Mouse (Mus musculus) liver, embryonic 18 days (tissue): ENCODE data around the gene Map2k1. TPM values are rescaled to one million over a fixed set of nuclear protein-coding genes. Genes with fewer than 3 reads are reported as not detected.

Experiments
- polyA plus RNA-seq: library from polyadenylated mRNA; depleted of rRNA; stranded (reverse); fragments of >200 nt; gene quantifications from 2 replicates; pipeline ENCODE4 v1.2.3, GENCODE M21; 2012; rRNA removed

Map2k1 gene
- polyA plus RNA-seq = 23.1 and 23.3 TPM in 2 replicates

DNA sequence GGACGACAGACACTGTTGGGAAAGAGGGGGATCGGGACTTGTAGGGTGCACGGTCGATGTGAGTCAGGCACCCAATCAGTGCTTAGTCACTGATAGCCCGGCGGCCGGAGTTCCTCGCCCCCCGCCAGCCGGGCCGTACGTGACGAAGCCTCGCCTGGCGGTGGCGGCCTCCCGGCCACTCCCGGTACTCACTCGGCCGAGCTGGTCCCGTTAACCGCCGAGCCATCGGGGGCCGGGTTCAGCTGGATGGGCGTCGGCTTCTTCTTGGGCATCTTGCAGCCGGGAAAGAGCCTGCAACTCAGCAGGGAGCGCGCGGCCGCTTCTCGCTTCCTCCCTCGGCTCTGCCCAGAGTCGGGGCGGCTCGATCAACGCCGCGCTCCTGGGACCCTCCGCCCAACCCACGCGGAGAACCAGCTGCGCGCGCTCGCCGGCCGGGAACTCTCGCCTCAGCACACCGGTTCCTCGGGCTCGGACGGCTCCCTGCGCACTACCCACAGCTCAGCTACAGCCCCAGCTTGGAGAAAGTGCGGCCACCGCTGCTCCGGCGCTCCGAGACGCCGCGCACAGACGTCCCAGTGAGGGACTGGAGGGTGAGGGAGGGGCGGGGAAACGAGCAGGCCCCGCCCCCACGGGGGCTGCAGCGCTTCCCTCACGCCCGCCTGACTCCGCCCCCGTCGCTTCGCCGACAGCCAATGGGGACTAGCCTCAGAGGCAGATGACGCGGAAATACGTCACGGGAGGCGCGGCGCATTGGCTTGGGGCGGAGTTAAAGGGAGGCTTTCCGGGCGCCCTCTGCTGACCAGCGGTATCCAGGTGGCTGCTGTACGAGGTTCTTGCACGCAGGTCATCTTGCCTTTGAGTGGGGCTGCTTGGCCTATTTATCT is at the start of gene Map2k1:
Gene Map2k1, minus strand, starts transcription at position 611 of the 884 bp plus-strand sequence.

DNA sequence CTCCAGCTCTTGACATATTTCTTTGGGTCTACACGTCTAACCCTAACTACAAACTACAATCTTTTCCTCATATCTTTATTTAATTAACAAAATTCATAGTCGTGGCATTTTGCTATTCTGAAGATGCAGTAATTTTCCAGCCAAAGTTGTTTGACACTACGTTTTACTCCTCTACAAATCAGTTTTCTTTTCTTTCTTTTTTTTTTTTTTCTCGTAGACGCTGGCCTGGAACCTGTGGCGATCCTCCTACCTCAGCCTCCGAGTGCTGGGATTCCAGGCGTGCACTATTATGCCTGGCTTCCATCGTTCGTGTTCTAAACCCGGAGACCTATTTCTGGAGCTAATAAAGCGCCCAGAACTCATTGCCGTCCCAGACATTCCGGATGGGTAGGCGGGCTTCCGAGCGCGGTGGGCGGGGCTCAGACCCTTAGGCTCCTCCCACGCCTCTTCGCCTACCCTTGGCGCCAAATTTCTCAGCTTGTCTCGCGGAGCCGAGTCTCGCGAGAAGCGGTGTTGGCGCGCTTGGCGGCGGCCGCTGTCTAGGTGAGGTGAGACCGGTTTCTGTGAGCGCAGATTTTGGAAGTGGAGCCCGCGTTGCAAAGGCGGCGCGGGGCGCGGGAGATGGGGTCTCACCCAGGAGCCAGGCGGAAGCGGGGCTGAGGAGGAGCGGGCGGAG is 27.8 kb upstream of the Map2k1 start, which contains the start of gene Tipin:
Gene Tipin, plus strand, starts transcription at position 477 of the 676 bp plus-strand sequence.

DNA sequence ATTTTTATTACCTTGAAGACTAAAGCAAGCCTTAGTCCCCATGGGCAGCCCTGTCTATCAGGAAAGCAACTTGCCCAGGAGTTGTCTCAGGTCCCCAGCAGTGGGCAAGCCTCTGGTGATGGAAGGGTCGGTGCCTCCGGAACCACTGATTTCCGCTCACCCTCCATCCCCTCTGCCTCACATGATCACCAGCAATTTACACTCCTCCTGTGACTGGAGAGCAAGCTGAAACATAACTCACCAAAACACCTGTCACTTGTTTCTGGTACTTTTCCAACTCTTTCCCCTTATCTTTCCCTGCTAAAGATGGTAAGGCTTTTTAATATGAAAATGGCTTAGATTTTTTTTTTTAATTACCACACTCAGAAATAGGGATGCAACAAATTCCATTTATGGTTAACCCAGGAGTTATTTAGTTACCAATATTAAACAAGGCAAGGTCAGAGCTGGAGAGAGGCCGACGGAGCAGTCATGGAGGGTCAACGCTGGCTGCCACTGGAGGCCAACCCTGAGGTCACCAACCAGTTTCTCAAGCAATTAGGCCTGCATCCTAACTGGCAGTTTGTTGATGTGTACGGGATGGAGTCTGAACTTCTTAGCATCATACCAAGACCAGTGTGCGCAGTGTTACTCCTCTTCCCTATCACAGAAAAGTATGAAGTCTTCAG is 18.5 kb downstream of the Map2k1 start, which contains the start of gene Uchl4:
Gene Uchl4, plus strand, starts transcription at position 434 of the 668 bp plus-strand sequence.

DNA sequence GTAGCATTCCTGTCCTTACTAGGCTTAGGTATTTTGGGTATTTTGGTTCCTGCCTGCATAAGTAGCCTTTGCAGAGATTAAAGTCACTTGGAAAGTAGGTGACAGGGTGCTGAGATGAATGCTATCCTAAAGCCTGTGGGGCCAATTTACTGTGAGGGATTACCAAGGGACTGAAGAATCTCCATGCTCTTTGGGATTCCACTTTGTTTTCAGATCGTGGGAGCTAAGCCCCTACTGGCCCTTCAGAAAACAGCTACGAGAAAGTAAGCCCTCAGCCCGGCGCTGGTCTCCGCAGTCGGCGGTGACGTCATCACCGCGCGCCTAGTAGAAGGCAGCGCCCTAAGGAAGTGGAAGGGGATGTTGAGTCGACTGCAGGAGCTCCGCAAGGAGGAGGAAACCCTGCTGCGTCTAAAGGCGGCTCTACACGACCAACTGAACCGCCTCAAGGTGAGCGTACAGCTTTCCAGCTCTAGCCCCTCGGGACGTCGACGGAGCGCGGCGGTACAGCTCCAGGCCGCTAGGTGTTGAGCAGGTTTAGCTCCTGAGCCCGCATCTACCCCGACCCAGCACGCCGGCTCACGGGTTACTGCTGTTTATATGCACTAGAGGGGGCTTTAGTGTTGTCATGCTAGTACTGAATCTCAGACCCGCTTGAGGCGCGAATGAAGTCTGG is 74.3 kb downstream of the Map2k1 start, which contains the start of gene Snapc5:
Gene Snapc5, plus strand, starts transcription at position 301 of the 673 bp plus-strand sequence.

DNA sequence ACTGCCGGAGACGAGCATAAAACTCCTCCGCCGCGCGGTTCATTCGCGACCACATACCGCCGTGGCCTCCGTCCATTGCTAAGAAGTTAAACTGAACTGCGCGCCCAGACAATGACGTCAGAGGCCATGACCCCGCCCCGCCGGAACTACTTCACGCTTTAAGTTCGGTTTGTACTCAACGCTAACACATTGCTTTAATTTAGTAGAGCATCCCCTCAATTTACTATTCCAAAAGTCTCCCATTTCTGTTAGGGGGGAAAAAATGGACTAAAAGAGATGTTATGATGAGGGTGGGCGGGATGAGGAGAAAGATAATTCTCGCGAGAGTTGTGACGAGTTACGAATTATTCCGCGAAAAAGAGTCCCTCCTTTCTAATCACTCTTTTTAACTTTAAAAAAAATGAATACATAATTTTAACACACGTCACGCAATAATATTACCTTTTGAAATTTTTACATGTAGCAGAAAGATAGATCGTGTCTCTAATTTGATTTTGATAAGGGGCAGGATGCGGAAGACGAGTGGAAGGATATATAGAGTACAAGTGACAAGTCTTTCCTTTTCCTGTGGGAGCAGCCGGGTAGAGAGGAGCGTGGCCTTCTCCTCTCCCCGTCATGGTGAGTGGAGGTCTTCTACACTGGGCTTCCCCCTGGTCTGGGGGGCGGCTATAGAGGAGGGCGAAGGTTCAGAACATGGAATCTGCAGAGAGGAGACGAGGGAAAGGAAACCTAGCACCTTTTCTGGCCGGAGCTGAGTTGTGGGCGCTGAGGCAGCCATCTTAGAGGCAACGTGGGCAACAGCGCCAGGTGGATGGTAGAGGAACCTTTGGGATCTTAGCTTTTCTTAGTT is 80.4 kb downstream of the Map2k1 start, which contains the start of the genes Zwilch and Rpl4:
Gene Zwilch, minus strand, starts transcription at position 289 of the 850 bp plus-strand sequence.
Gene Rpl4, plus strand, starts transcription at position 560 of the 850 bp plus-strand sequence.

Other genes with a start within 250 kb of the Map2k1 start
- gene Smad6, start 231.6 kb downstream of the Map2k1 start, polyA plus RNA-seq = 5.1 and 6.3 TPM in 2 replicates
- gene Lctl, start 136.5 kb downstream of the Map2k1 start, polyA plus RNA-seq = 0.02 TPM in 1 of 2 replicates, not detected in the other
- gene Zwilch, start 80.5 kb downstream of the Map2k1 start, polyA plus RNA-seq = 12.4 and 15.0 TPM in 2 replicates
- 693 and 759 TPM in 2 replicates for gene Rpl4, start 80.3 kb downstream of the Map2k1 start, polyA plus RNA-seq
- 15.7 and 16.5 TPM in 2 replicates for gene Snapc5, start 74.4 kb downstream of the Map2k1 start, polyA plus RNA-seq
- 0.05 and 0.14 TPM in 2 replicates for gene Uchl4, start 18.4 kb downstream of the Map2k1 start, polyA plus RNA-seq
- gene Tipin, start 27.9 kb upstream of the Map2k1 start, polyA plus RNA-seq = 51.5 and 57.8 TPM in 2 replicates
- gene Dis3l, start 87.7 kb upstream of the Map2k1 start, polyA plus RNA-seq = 4.2 and 4.5 TPM in 2 replicates
- gene Megf11, start 132.0 kb upstream of the Map2k1 start, polyA plus RNA-seq = 0.11 and 0.19 TPM in 2 replicates